Mouse (Mus musculus) stomach, postnatal 0 days (tissue): ENCODE measurements around the gene Trip4.

Source experiments
- CTCF ChIP-seq: IDR thresholded peaks from 2 replicates; pipeline ENCODE4 v1.5.1; 2016; ENCODE audit warnings: antibody characterized with exemption, low read depth, mild to moderate bottlenecking, moderate library complexity
- EP300 ChIP-seq: optimal IDR thresholded peaks from 2 replicates; pipeline ENCODE3; 2016; ENCODE audit warnings: antibody characterized with exemption

- TF ChIP-seq CTCF, result no peak
- no peak for TF ChIP-seq EP300
Measured at GRCm38 (mm10) chr9:65807818-65808217, 100.8 kb downstream of the Trip4 start.
